Mouse (Mus musculus) intestine, postnatal 0 days (tissue): ENCODE data around the gene Srsf9. TPM values are rescaled to one million over a fixed set of nuclear protein-coding genes. Genes with fewer than 3 reads are reported as not detected.

Experiments
- ATAC-seq: fragments of 200-750 bp; cut with Nextera tagmentation; 2 replicates; pipeline ENCODE4 v1.8.0; 2017; ENCODE audit warnings: mild to moderate bottlenecking, moderate TSS enrichment, moderate library complexity
- H3K27ac ChIP-seq: fragments of 300-500 bp; sonication (generic); 2 replicates; pipeline ENCODE4 v1.5.1; 2014; ENCODE audit warnings: mild to moderate bottlenecking, low read depth, low read length, moderate library complexity
- H3K27me3 ChIP-seq: fragments of 300-500 bp; sonication (generic); replicated peaks from 2 replicates; pipeline ENCODE4 v1.6.1; 2014; ENCODE audit warnings: low read length, mixed read lengths; ENCODE audit not compliant: control insufficient read depth, insufficient read depth
- H3K36me3 ChIP-seq: fragments of 300-500 bp; sonication (generic); 2 replicates; pipeline ENCODE4 v1.6.1; 2014; ENCODE audit warnings: mild to moderate bottlenecking, moderate library complexity; ENCODE audit not compliant: control insufficient read depth, insufficient read depth
- H3K4me1 ChIP-seq: fragments of 300-500 bp; sonication (generic); replicated peaks from 2 replicates; pipeline ENCODE4 v1.6.1; 2014; ENCODE audit warnings: antibody characterized with exemption, low read length, mixed read lengths; ENCODE audit not compliant: control insufficient read depth, insufficient read depth
- H3K4me2 ChIP-seq: fragments of 300-500 bp; sonication (generic); replicated peaks from 2 replicates; pipeline ENCODE4 v1.6.1; 2014; ENCODE audit warnings: low read depth, mild to moderate bottlenecking, moderate library complexity
- H3K4me3 ChIP-seq: fragments of 300-500 bp; sonication (generic); 2 replicates; pipeline ENCODE4 v1.5.1; 2014; ENCODE audit warnings: low read depth, low read length
- H3K9ac ChIP-seq: fragments of 300-500 bp; sonication (generic); 2 replicates; pipeline ENCODE4 v1.6.1; 2014; ENCODE audit warnings: mild to moderate bottlenecking, low read depth, low read length
- H3K9me3 ChIP-seq: fragments of 300-500 bp; sonication (generic); 2 replicates; pipeline ENCODE4 v1.6.1; 2016; ENCODE audit warnings: mixed run types; ENCODE audit not compliant: control insufficient read depth
- CTCF ChIP-seq: sonication (generic); IDR thresholded peaks from 2 replicates; pipeline ENCODE4 v1.5.1; 2016; ENCODE audit warnings: low read depth, mild to moderate bottlenecking, control low read depth, antibody characterized with exemption, moderate library complexity
- WGBS: fragments of 180-500 bp; shearing (Covaris S2); extraction: QIAGEN DNeasy Blood & Tissue Kit; methylation state at CpG from one replicate; pipeline ENCODE4 v1.1.7; 2014; 5-methylcytosine and 5-hydroxymethylcytosine counted together
- polyA plus RNA-seq: library from polyadenylated mRNA; unstranded; fragments of >200 nt; fragmentation: Nextera tagmentation; extraction: Ambion mirVana; gene quantifications from 2 replicates; pipeline ENCODE4 v1.2.1, GENCODE M21; 2015

Gene Srsf9
- polyA plus RNA-seq, 1 experiment from 2014 or later = 105 TPM

DNA sequence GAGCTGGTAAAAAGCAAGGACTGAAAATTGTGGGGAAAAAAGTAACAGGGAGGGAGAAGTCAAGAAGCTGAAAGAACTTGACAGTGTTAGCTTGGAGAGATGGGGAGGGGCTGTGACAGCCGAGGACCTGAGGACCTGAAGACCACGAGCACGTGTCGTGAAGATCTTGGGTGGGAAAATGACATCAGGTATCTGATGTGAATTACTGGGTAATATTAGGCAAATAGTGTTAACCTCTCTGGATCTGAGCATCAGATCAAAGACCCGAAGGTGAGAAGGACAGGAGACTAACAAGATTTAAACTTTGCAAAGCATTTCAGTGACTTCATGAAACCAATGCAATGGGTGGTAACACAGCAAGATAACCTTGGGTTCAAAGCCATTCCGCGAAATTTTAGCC lies 13.0 kb downstream of the Srsf9 start:
- H3K4me1 ChIP-seq = 0 out of 2 replicates have a peak, but pooled peaks cover 6% of the 10 kb centered on the region
- H3K27ac ChIP-seq = no peak overlapping the region
- peak overlapping the region; percentile 91; the same call in 1 of the 2 replicates for H3K9ac ChIP-seq

DNA sequence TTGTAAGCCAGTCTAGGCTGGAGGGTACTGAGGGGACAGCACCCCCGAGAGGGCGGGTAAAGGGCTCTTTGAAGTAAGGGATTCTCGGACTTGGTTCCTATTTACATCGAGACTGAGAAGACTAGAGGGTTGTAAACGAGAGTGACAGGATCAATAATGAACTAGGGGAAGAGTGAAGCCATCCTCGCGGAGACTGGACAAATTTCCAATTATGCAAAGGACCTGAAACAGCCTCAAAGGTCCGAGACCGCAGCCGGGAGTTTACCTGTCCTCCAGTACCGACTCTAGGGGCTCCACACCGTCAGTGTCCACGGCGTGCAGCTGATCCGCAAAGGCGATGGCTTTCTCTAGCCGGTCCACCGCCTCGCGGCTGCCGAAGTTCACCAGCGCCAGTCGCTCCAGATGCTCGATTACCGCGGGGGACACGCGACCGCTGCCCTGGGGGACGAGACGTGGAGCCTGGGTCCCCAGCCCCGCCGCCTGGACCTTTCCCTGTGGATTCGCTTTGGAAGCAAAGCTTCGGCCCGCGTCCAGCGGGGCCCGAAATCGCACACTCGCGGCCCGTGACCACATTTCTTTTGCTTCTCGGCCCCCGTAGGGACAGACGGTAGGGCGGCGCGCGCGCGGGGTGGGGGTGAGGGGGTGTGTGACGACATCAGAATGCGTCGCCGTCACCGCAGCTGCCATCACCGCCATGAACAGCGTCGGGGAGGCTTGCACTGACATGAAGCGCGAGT lies 13.8 kb downstream of the Srsf9 start, which contains the start of the genes Gatc and Triap1:
TSS of gene Gatc (minus strand) at position 602 of the 737 bp plus-strand sequence.
TSS of gene Triap1 (plus strand) at position 649 of the 737 bp plus-strand sequence.
- Histone ChIP-seq H3K4me3 (peak within 1 kb of the TSS; percentile 95), H3K9me3 (no peaks in the 10 kb centered on the region), H3K27ac (peak within 1 kb of the TSS; percentile 74), H3K36me3 (peaks cover 35% of the 10 kb centered on the region), H3K4me1 (0 out of 2 replicates have a peak, but pooled peaks cover 6% of the 10 kb centered on the region), H3K9ac (peak within 1 kb of the TSS; percentile 91), H3K4me2 (peak within 1 kb of the TSS; percentile 83), H3K27me3 (no peaks in the 10 kb centered on the region)
- ATAC-seq = peak; percentile 92
- peak; percentile 17; the same call in 1 of the 2 replicates for TF ChIP-seq CTCF
- WGBS = under 1% methylated on average over 62 of the region's 62 CpGs

More for the DNA sequence above, 13.0 kb downstream of the Srsf9 start:
- H3K36me3 ChIP-seq = peaks cover 35% of the 10 kb centered on the region
- TF ChIP-seq CTCF = no peak
- WGBS = 15% methylated on average over 7 of the region's 7 CpGs
- H3K9me3 ChIP-seq = no peaks in the 10 kb centered on the region
- H3K4me2 ChIP-seq = peak overlapping the region; percentile 83
- no peak for ATAC-seq
- H3K27me3 ChIP-seq = no peaks in the 10 kb centered on the region
- H3K4me3 ChIP-seq = peak overlapping the region; percentile 95

DNA sequence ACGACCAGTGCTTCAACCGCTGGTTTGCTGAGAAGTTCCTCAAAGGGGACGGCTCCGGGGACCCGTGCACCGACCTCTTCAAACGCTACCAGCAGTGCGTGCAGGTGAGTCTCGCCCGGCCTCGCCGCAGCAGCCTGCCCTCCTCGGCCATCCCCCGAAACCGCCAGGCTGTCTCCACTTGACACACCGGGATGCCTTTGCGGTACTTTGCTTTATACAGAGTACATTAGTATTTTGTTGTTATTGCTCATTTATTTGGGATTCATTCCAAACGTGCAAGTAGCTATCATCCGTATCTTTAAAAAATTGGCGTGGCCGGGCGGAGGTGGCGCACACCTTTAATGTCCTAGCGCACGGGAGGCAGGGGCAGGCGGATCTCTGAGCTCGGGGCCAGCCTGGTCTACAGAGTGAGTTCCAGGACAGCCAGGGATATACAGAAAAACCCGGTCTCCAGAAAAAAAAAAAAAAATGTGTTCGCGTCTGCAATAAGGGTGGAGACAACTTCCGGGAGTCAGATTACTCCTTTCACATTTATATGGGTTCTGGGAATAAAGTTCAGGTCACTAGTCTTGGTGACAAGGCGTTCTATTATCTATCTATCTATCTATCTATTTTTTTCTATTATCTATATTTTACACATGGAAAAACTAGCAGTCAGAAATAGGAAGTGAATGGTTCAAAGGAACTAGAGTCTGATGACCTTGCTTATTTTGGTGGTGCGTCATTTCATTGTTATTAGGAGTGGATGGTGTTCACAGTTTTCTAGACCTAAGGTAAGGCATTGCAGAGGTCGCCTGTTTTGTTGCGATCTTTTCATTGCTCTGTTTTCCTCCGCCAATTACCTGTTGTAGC lies 14.6 kb downstream of the Srsf9 start:
- TF ChIP-seq CTCF = peak; percentile 3; the same call in 1 of the 2 replicates
- Histone ChIP-seq H3K4me3 (peak overlapping the region; percentile 95), H3K9me3 (no peaks in the 10 kb centered on the region), H3K27ac (peak overlapping the region; percentile 74; the same call in 1 of the 2 replicates), H3K9ac (peak overlapping the region; percentile 91), H3K4me2 (peak overlapping the region; percentile 83), H3K27me3 (no peaks in the 10 kb centered on the region), H3K36me3 (peaks cover 43% of the 10 kb centered on the region), H3K4me1 (0 out of 2 replicates have a peak, but pooled peaks cover 6% of the 10 kb centered on the region)
- WGBS = 7% methylated on average over 36 of the region's 36 CpGs
- peak; percentile 52 for ATAC-seq

DNA sequence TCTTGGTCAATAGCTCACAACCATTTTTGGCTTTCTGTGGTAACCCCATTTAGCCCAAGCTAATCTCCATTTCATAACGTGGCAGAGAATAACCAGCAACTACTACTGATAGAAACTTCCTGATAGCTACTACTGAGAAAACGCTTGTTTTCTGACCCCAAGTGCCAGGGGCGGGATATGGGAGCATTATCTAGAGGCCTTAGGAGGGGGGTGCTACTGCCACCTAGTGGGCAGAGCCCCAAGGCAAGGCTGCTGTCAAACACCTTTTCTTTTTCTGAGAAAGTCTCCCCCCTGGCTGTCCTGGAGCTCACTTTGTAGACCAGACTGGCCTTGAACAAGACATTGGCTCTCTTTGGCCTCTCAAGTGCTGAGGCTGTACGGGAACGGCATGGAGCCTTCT lies 20.6 kb downstream of the Srsf9 start:
- ATAC-seq = peak; percentile 41

DNA sequence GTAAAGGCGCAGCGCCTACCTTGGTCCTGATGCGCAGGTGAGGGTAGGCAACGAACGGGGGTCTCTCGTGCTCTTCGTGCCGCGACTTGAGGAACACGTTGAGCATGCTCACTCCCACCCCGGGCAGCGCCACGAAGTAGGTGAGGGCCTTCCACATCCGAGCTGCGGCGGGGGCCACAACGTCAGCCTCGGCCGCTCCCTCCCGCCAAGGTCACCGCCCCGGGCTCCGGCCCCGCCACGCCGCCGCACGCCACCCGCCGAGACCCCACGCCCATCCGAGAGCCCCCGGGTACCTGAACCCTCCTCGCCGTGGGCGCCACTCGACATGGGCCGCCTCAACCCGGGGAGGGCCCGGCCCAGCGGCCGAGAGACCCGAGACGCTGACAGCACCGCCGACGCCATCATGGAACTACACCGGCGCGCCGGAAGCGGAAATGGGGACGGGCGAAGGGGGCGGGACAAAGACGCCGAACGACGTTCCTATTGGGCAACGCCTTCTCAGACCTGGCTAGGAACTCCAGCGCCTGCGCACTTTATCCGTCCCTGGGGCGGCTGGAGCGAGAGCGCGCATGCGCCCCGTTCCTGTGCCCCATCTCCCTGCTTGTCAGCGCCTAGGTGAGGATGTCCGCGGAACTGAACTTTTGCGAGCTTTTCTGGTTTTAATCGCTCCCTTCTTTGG lies 21.7 kb downstream of the Srsf9 start, which contains the start of gene Cox6a1:
TSS of gene Cox6a1 (minus strand) at position 436 of the 679 bp plus-strand sequence.
- peak; percentile 54 for TF ChIP-seq CTCF
- Histone ChIP-seq H3K9me3 (no peaks in the 10 kb centered on the region), H3K4me3 (peak within 1 kb of the TSS; percentile 91), H3K27ac (peak within 1 kb of the TSS; percentile 69), H3K9ac (peak within 1 kb of the TSS; percentile 85), H3K27me3 (no peaks in the 10 kb centered on the region), H3K4me2 (peak within 1 kb of the TSS; percentile 83), H3K36me3 (peaks cover 29% of the 10 kb centered on the region), H3K4me1 (no peaks in the 10 kb centered on the region)
- WGBS = under 1% methylated on average over 69 of the region's 74 CpGs
- peak; percentile 89 for ATAC-seq

More for the DNA sequence above, 20.6 kb downstream of the Srsf9 start:
- Histone ChIP-seq H3K27ac (peak overlapping the region; percentile 57; the same call in 1 of the 2 replicates), H3K4me3 (peak overlapping the region; percentile 91), H3K27me3 (no peaks in the 10 kb centered on the region), H3K4me1 (no peaks in the 10 kb centered on the region), H3K36me3 (peaks cover 38% of the 10 kb centered on the region), H3K9me3 (no peaks in the 10 kb centered on the region), H3K4me2 (peak overlapping the region; percentile 83), H3K9ac (peak overlapping the region; percentile 37; the same call in 1 of the 2 replicates)
- TF ChIP-seq CTCF = peak; percentile 96
- under 1% methylated on average over 5 of the region's 5 CpGs for WGBS
